Mouse (Mus musculus): ENCODE results near the gene Ppil2. TPM values are rescaled to one million over a fixed set of nuclear protein-coding genes. Genes with fewer than 3 reads are reported as not detected.

Gene Ppil2
- polyA plus RNA-seq, 1 experiment from 2014 or later = 99.4 TPM

- Histone ChIP-seq H3K27me3 (replicated peaks) (no peaks in the 10 kb centered on the region; the same call in 1 of the 2 replicates), H3K4me1 (peaks cover 10% of the 10 kb centered on the region), H3K36me3 (no peaks in the 10 kb centered on the region), H3K4me3 (no peak overlapping the region), H3K4me2 (no peak overlapping the region), H3K9ac (no peak overlapping the region), H3K27ac (replicated peaks) (no peak overlapping the region), H3K9me3 (no peaks in the 10 kb centered on the region)
- ATAC-seq (ENCODE audit: extremely low read depth, insufficient number of reproducible peaks, low FRiP score, low TSS enrichment) = no peak
- 52% methylated on average over 2 of the region's 2 CpGs for WGBS
These were observed 43.5 kb downstream of the Ppil2 start for GRCm38 (mm10) chr16:17067552-17067951.

GRCm38 (mm10) chr16:17062338-17062737 is 48.7 kb downstream of the Ppil2 start:
- H3K9ac ChIP-seq = no peak overlapping the region
- 58% methylated on average over 1 of the region's 1 CpGs for WGBS
- ATAC-seq (ENCODE audit: extremely low read depth, insufficient number of reproducible peaks, low FRiP score, low TSS enrichment) = no peak
- H3K9me3 ChIP-seq = no peaks in the 10 kb centered on the region
- no peak overlapping the region for H3K27ac ChIP-seq (replicated peaks)
- H3K4me1 ChIP-seq = peaks cover 5% of the 10 kb centered on the region; the same call in 1 of the 2 replicates
- no peaks in the 10 kb centered on the region for H3K36me3 ChIP-seq
- H3K4me3 ChIP-seq = no peak overlapping the region
- no peak overlapping the region for H3K4me2 ChIP-seq
- peaks cover 6% of the 10 kb centered on the region; the same call in 1 of the 2 replicates for H3K27me3 ChIP-seq (replicated peaks)

GRCm38 (mm10) chr16:17055584-17055983 is 55.5 kb downstream of the Ppil2 start:
- Histone ChIP-seq H3K9me3 (no peaks in the 10 kb centered on the region), H3K27ac (replicated peaks) (no peak overlapping the region), H3K4me1 (peaks cover 7% of the 10 kb centered on the region; the same call in 1 of the 2 replicates), H3K9ac (no peak overlapping the region), H3K4me3 (no peak overlapping the region), H3K4me2 (no peak overlapping the region), H3K36me3 (no peaks in the 10 kb centered on the region), H3K27me3 (replicated peaks) (0 out of 2 replicates have a peak, but pooled peaks cover 6% of the 10 kb centered on the region)
- WGBS = 79% methylated on average over 3 of the region's 3 CpGs
- no peak for ATAC-seq (ENCODE audit: extremely low read depth, insufficient number of reproducible peaks, low FRiP score, low TSS enrichment)

GRCm38 (mm10) chr16:17053903-17054302 is 57.2 kb downstream of the Ppil2 start:
- Histone ChIP-seq H3K36me3 (peaks cover 14% of the 10 kb centered on the region), H3K9ac (no peak overlapping the region), H3K4me2 (no peak overlapping the region), H3K27ac (replicated peaks) (no peak overlapping the region), H3K4me1 (peaks cover 7% of the 10 kb centered on the region; the same call in 1 of the 2 replicates), H3K4me3 (no peak overlapping the region), H3K9me3 (no peaks in the 10 kb centered on the region), H3K27me3 (replicated peaks) (no peaks in the 10 kb centered on the region)
- ATAC-seq (ENCODE audit: extremely low read depth, insufficient number of reproducible peaks, low FRiP score, low TSS enrichment) = no peak
- WGBS = 57% methylated on average over 3 of the region's 3 CpGs

GRCm38 (mm10) chr16:17052087-17052486 is 59.0 kb downstream of the Ppil2 start:
- no peaks in the 10 kb centered on the region for H3K9me3 ChIP-seq
- WGBS = 66% methylated on average over 7 of the region's 7 CpGs
- no peaks in the 10 kb centered on the region for H3K27me3 ChIP-seq (replicated peaks)
- peak overlapping the region; percentile 19; the same call in 1 of the 2 replicates for H3K4me2 ChIP-seq
- no peak overlapping the region for H3K9ac ChIP-seq
- ATAC-seq (ENCODE audit: extremely low read depth, insufficient number of reproducible peaks, low FRiP score, low TSS enrichment) = no peak
- H3K4me1 ChIP-seq = peaks cover 7% of the 10 kb centered on the region; the same call in 1 of the 2 replicates
- no peak overlapping the region for H3K27ac ChIP-seq (replicated peaks)
- peaks cover 30% of the 10 kb centered on the region for H3K36me3 ChIP-seq
- no peak overlapping the region for H3K4me3 ChIP-seq

GRCm38 (mm10) chr16:17049886-17050285 is 61.2 kb downstream of the Ppil2 start:
- Histone ChIP-seq H3K4me1 (peaks cover 12% of the 10 kb centered on the region), H3K4me3 (no peak overlapping the region), H3K9me3 (no peaks in the 10 kb centered on the region), H3K36me3 (peaks cover 48% of the 10 kb centered on the region), H3K27ac (replicated peaks) (no peak overlapping the region), H3K27me3 (replicated peaks) (no peaks in the 10 kb centered on the region), H3K4me2 (no peak overlapping the region), H3K9ac (no peak overlapping the region)
- 86% methylated on average over 1 of the region's 1 CpGs for WGBS
- ATAC-seq (ENCODE audit: extremely low read depth, insufficient number of reproducible peaks, low FRiP score, low TSS enrichment) = no peak

GRCm38 (mm10) chr16:17045287-17045686 is 65.8 kb downstream of the Ppil2 start:
- H3K4me3 ChIP-seq = no peak overlapping the region
- 89% methylated on average over 3 of the region's 3 CpGs for WGBS
- H3K36me3 ChIP-seq = peaks cover 91% of the 10 kb centered on the region
- no peaks in the 10 kb centered on the region for H3K27me3 ChIP-seq (replicated peaks)
- H3K4me2 ChIP-seq = no peak overlapping the region
- H3K9me3 ChIP-seq = no peaks in the 10 kb centered on the region
- peaks cover 5% of the 10 kb centered on the region; the same call in 1 of the 2 replicates for H3K4me1 ChIP-seq
- no peak overlapping the region for H3K9ac ChIP-seq
- H3K27ac ChIP-seq (replicated peaks) = no peak overlapping the region
- no peak for ATAC-seq (ENCODE audit: extremely low read depth, insufficient number of reproducible peaks, low FRiP score, low TSS enrichment)

GRCm38 (mm10) chr16:17044320-17044719 is 66.7 kb downstream of the Ppil2 start:
- Histone ChIP-seq H3K4me2 (no peak overlapping the region), H3K9me3 (no peaks in the 10 kb centered on the region), H3K36me3 (peaks cover 91% of the 10 kb centered on the region), H3K4me1 (peaks cover 5% of the 10 kb centered on the region; the same call in 1 of the 2 replicates), H3K27me3 (replicated peaks) (no peaks in the 10 kb centered on the region), H3K9ac (no peak overlapping the region), H3K4me3 (no peak overlapping the region), H3K27ac (replicated peaks) (no peak overlapping the region)
- WGBS = 87% methylated on average over 3 of the region's 3 CpGs
- no peak for ATAC-seq (ENCODE audit: extremely low read depth, insufficient number of reproducible peaks, low FRiP score, low TSS enrichment)

- no peak overlapping the region for H3K27ac ChIP-seq (replicated peaks)
- H3K4me2 ChIP-seq = no peak overlapping the region
- no peak overlapping the region for H3K4me3 ChIP-seq
- no peaks in the 10 kb centered on the region for H3K27me3 ChIP-seq (replicated peaks)
- peaks cover 96% of the 10 kb centered on the region for H3K36me3 ChIP-seq
- ATAC-seq (ENCODE audit: extremely low read depth, insufficient number of reproducible peaks, low FRiP score, low TSS enrichment) = no peak
- WGBS = 71% methylated on average over 1 of the region's 1 CpGs
- no peaks in the 10 kb centered on the region for H3K9me3 ChIP-seq
- H3K4me1 ChIP-seq = peaks cover 5% of the 10 kb centered on the region; the same call in 1 of the 2 replicates
- no peak overlapping the region for H3K9ac ChIP-seq
These were observed 69.6 kb downstream of the Ppil2 start for GRCm38 (mm10) chr16:17041417-17041816.

- Histone ChIP-seq H3K9me3 (no peaks in the 10 kb centered on the region), H3K9ac (no peak overlapping the region), H3K4me2 (no peak overlapping the region), H3K4me3 (no peak overlapping the region), H3K27ac (replicated peaks) (no peak overlapping the region), H3K4me1 (peaks cover 5% of the 10 kb centered on the region; the same call in 1 of the 2 replicates), H3K27me3 (replicated peaks) (no peaks in the 10 kb centered on the region), H3K36me3 (peaks cover 96% of the 10 kb centered on the region)
- WGBS = 93% methylated on average over 3 of the region's 3 CpGs
- ATAC-seq (ENCODE audit: extremely low read depth, insufficient number of reproducible peaks, low FRiP score, low TSS enrichment) = no peak
These were observed 70.3 kb downstream of the Ppil2 start for GRCm38 (mm10) chr16:17040716-17041115.

All from heart, embryonic 13.5 days (tissue).